Mouse (Mus musculus) small intestine, adult 2 months (tissue): ENCODE data around the gene Cdh20.

Source experiments
- CTCF ChIP-seq: fragments of 200-500 bp; IDR thresholded peaks from 2 replicates; pipeline ENCODE4 v1.5.1; 2012; ENCODE audit warnings: low read depth, mild to moderate bottlenecking, control low read depth, inconsistent platforms, low read length, moderate library complexity, mixed read lengths; ENCODE audit not compliant: insufficient replicate concordance, insufficient read length; ENCODE audit errors: extremely low read depth
- POLR2A ChIP-seq: fragments of 200-500 bp; IDR thresholded peaks from 2 replicates; pipeline ENCODE4 v1.6.1; 2012; ENCODE audit warnings: low read depth, mild to moderate bottlenecking, control low read depth, inconsistent platforms, low read length, moderate library complexity

- TF ChIP-seq POLR2A, result no peak
- no peak for TF ChIP-seq CTCF
Observed at GRCm38 (mm10) chr1:104848256-104848919, 80.1 kb downstream of the Cdh20 start.
